Mouse (Mus musculus) cerebellum, adult 2 months (tissue): ENCODE measurements around the gene Tcf3.

ENCODE experiments used
- CTCF ChIP-seq: fragments of 200-500 bp; IDR thresholded peaks from 2 replicates; pipeline ENCODE4 v1.5.1; 2011; ENCODE audit warnings: low read depth, mild to moderate bottlenecking, control low read depth, low read length, moderate library complexity, borderline replicate concordance; ENCODE audit not compliant: insufficient read depth
- POLR2A ChIP-seq: fragments of 200-500 bp; IDR thresholded peaks from 2 replicates; pipeline ENCODE4 v1.6.1; 2011; ENCODE audit warnings: low read length, control low read depth, borderline replicate concordance; ENCODE audit not compliant: insufficient read depth

GRCm38 (mm10) chr10:80367954-80368353 is 65.5 kb downstream of the Tcf3 start:
- TF ChIP-seq CTCF (no peak), POLR2A (no peak)
